Mouse (Mus musculus): ENCODE measurements around the gene Dgkh. TPM values are rescaled to one million over a fixed set of nuclear protein-coding genes. Genes with fewer than 3 reads are reported as not detected.

Gene Dgkh
- polyA plus RNA-seq, 1 experiment from 2014 or later, result 1.2 TPM

- no peaks in the 10 kb centered on the region for H3K36me3 ChIP-seq (ENCODE audit: poor library complexity, severe bottlenecking)
- no peak overlapping the region for H3K9ac ChIP-seq
- H3K27me3 ChIP-seq, result no peaks in the 10 kb centered on the region
- WGBS, result 93% methylated on average over 14 of the region's 14 CpGs
- no peak overlapping the region for H3K4me2 ChIP-seq
- no peak overlapping the region for H3K27ac ChIP-seq
- H3K4me3 ChIP-seq, result no peak overlapping the region
- ATAC-seq, result no peak
- no peaks in the 10 kb centered on the region; the same call in 1 of the 2 replicates for H3K4me1 ChIP-seq
- H3K9me3 ChIP-seq (replicated peaks), result peaks cover 6% of the 10 kb centered on the region
These were observed 71.1 kb downstream of the Dgkh start for GRCm38 (mm10) chr14:78661462-78661861.

- 98% methylated on average over 6 of the region's 6 CpGs for WGBS
- Histone ChIP-seq H3K4me2 (no peak overlapping the region), H3K4me3 (no peak overlapping the region), H3K27me3 (no peaks in the 10 kb centered on the region), H3K9me3 (replicated peaks) (peaks cover 6% of the 10 kb centered on the region), H3K9ac (no peak overlapping the region), H3K36me3 (ENCODE audit: poor library complexity, severe bottlenecking) (no peaks in the 10 kb centered on the region), H3K27ac (no peak overlapping the region), H3K4me1 (no peaks in the 10 kb centered on the region; the same call in 1 of the 2 replicates)
- no peak for ATAC-seq
These were observed 73.9 kb downstream of the Dgkh start for GRCm38 (mm10) chr14:78658697-78659096.

- Histone ChIP-seq H3K9ac (no peak overlapping the region), H3K9me3 (replicated peaks) (peaks cover 6% of the 10 kb centered on the region), H3K4me1 (no peaks in the 10 kb centered on the region; the same call in 1 of the 2 replicates), H3K36me3 (ENCODE audit: poor library complexity, severe bottlenecking) (no peaks in the 10 kb centered on the region), H3K4me3 (no peak overlapping the region), H3K4me2 (no peak overlapping the region), H3K27ac (no peak overlapping the region), H3K27me3 (no peaks in the 10 kb centered on the region)
- 89% methylated on average over 18 of the region's 18 CpGs for WGBS
- ATAC-seq, result no peak
These were observed 75.5 kb downstream of the Dgkh start for GRCm38 (mm10) chr14:78656832-78657626.

GRCm38 (mm10) chr14:78654939-78655556 lies 77.5 kb downstream of the Dgkh start:
- H3K27me3 ChIP-seq, result no peaks in the 10 kb centered on the region
- no peaks in the 10 kb centered on the region for H3K36me3 ChIP-seq (ENCODE audit: poor library complexity, severe bottlenecking)
- WGBS, result 87% methylated on average over 7 of the region's 7 CpGs
- no peak for ATAC-seq
- H3K4me3 ChIP-seq, result no peak overlapping the region
- H3K9ac ChIP-seq, result no peak overlapping the region
- no peaks in the 10 kb centered on the region; the same call in 1 of the 2 replicates for H3K4me1 ChIP-seq
- no peaks in the 10 kb centered on the region; the same call in 1 of the 2 replicates for H3K9me3 ChIP-seq (replicated peaks)
- H3K27ac ChIP-seq, result no peak overlapping the region
- no peak overlapping the region for H3K4me2 ChIP-seq

- Histone ChIP-seq H3K4me2 (no peak overlapping the region), H3K36me3 (ENCODE audit: poor library complexity, severe bottlenecking) (no peaks in the 10 kb centered on the region), H3K9me3 (replicated peaks) (no peaks in the 10 kb centered on the region; the same call in 1 of the 2 replicates), H3K4me1 (no peaks in the 10 kb centered on the region; the same call in 1 of the 2 replicates), H3K4me3 (no peak overlapping the region), H3K27me3 (no peaks in the 10 kb centered on the region), H3K27ac (no peak overlapping the region), H3K9ac (no peak overlapping the region)
- 71% methylated on average over 10 of the region's 10 CpGs for WGBS
- no peak for ATAC-seq
These were observed 78.4 kb downstream of the Dgkh start for GRCm38 (mm10) chr14:78654196-78654595.

- no peak for ATAC-seq
- no peaks in the 10 kb centered on the region; the same call in 1 of the 2 replicates for H3K9me3 ChIP-seq (replicated peaks)
- H3K4me1 ChIP-seq, result no peaks in the 10 kb centered on the region; the same call in 1 of the 2 replicates
- no peaks in the 10 kb centered on the region for H3K27me3 ChIP-seq
- H3K27ac ChIP-seq, result no peak overlapping the region
- no peak overlapping the region for H3K4me3 ChIP-seq
- no peaks in the 10 kb centered on the region for H3K36me3 ChIP-seq (ENCODE audit: poor library complexity, severe bottlenecking)
- no peak overlapping the region for H3K4me2 ChIP-seq
- 92% methylated on average over 5 of the region's 5 CpGs for WGBS
- H3K9ac ChIP-seq, result no peak overlapping the region
These were observed 79.2 kb downstream of the Dgkh start for GRCm38 (mm10) chr14:78653333-78653732.

GRCm38 (mm10) chr14:78651696-78652095 lies 80.9 kb downstream of the Dgkh start:
- no peak for ATAC-seq
- H3K4me2 ChIP-seq, result no peak overlapping the region
- no peak overlapping the region for H3K9ac ChIP-seq
- no peaks in the 10 kb centered on the region for H3K9me3 ChIP-seq (replicated peaks)
- no peak overlapping the region for H3K27ac ChIP-seq
- H3K4me1 ChIP-seq, result no peaks in the 10 kb centered on the region; the same call in 1 of the 2 replicates
- H3K4me3 ChIP-seq, result no peak overlapping the region
- H3K27me3 ChIP-seq, result no peaks in the 10 kb centered on the region
- no peaks in the 10 kb centered on the region for H3K36me3 ChIP-seq (ENCODE audit: poor library complexity, severe bottlenecking)
- 75% methylated on average over 7 of the region's 7 CpGs for WGBS

- Histone ChIP-seq H3K27ac (no peak overlapping the region), H3K4me1 (no peaks in the 10 kb centered on the region), H3K4me2 (no peak overlapping the region), H3K9me3 (replicated peaks) (no peaks in the 10 kb centered on the region), H3K36me3 (ENCODE audit: poor library complexity, severe bottlenecking) (no peaks in the 10 kb centered on the region), H3K4me3 (no peak overlapping the region), H3K9ac (no peak overlapping the region), H3K27me3 (no peaks in the 10 kb centered on the region)
- WGBS, result 85% methylated on average over 9 of the region's 9 CpGs
- no peak for ATAC-seq
These were observed 82.0 kb downstream of the Dgkh start for GRCm38 (mm10) chr14:78650379-78651095.

- no peak for ATAC-seq
- Histone ChIP-seq H3K27me3 (no peaks in the 10 kb centered on the region), H3K36me3 (ENCODE audit: poor library complexity, severe bottlenecking) (no peaks in the 10 kb centered on the region), H3K4me2 (no peak overlapping the region), H3K9me3 (replicated peaks) (no peaks in the 10 kb centered on the region), H3K27ac (no peak overlapping the region), H3K9ac (no peak overlapping the region), H3K4me1 (no peaks in the 10 kb centered on the region), H3K4me3 (no peak overlapping the region)
- 88% methylated on average over 21 of the region's 21 CpGs for WGBS
These were observed 82.9 kb downstream of the Dgkh start for GRCm38 (mm10) chr14:78649525-78650274.

GRCm38 (mm10) chr14:78645622-78646021 lies 87.0 kb downstream of the Dgkh start:
- H3K4me1 ChIP-seq, result no peaks in the 10 kb centered on the region
- H3K4me3 ChIP-seq, result no peak overlapping the region
- H3K9me3 ChIP-seq (replicated peaks), result no peaks in the 10 kb centered on the region
- no peak overlapping the region for H3K9ac ChIP-seq
- H3K27me3 ChIP-seq, result no peaks in the 10 kb centered on the region
- no peak for ATAC-seq
- 88% methylated on average over 3 of the region's 3 CpGs for WGBS
- H3K27ac ChIP-seq, result no peak overlapping the region
- H3K36me3 ChIP-seq (ENCODE audit: poor library complexity, severe bottlenecking), result no peaks in the 10 kb centered on the region
- no peak overlapping the region for H3K4me2 ChIP-seq

- no peak overlapping the region for H3K4me3 ChIP-seq
- H3K9me3 ChIP-seq (replicated peaks), result no peaks in the 10 kb centered on the region
- ATAC-seq, result no peak
- H3K36me3 ChIP-seq (ENCODE audit: poor library complexity, severe bottlenecking), result no peaks in the 10 kb centered on the region
- H3K9ac ChIP-seq, result no peak overlapping the region
- 86% methylated on average over 7 of the region's 7 CpGs for WGBS
- H3K27me3 ChIP-seq, result no peaks in the 10 kb centered on the region
- H3K27ac ChIP-seq, result no peak overlapping the region
- H3K4me2 ChIP-seq, result no peak overlapping the region
- no peaks in the 10 kb centered on the region for H3K4me1 ChIP-seq
These were observed 91.3 kb downstream of the Dgkh start for GRCm38 (mm10) chr14:78641314-78641713.

Data from forebrain, embryonic 13.5 days (tissue).